Mouse (Mus musculus): Measurements from ENCODE around the gene Caskin1.

- TF ChIP-seq EP300 (IDR thresholded peaks at IDR 0.05), result no peak
- no peak for TF ChIP-seq CTCF (IDR thresholded peaks at IDR 0.05)
Measured at GRCm38 (mm10) chr17:24470701-24471527, 17.5 kb upstream of the Caskin1 start.

Data from lung, postnatal 0 days (tissue).